Mouse (Mus musculus) layer of hippocampus, adult 2 months (tissue): ENCODE measurements around the gene Angpt4. TPM values are rescaled to one million over a fixed set of nuclear protein-coding genes. Genes with fewer than 3 reads are reported as not detected.

Experiments
- DNase-seq, 2 experiments: peaks; one replicate each; pipeline ENCODE4 v3.0.0; 2022; ENCODE audit warnings: low spot score in 2 of 2
- H3K27ac ChIP-seq: fragments of 200-600 bp; 2 replicates; pipeline ENCODE4 v1.8.1; 2022
- H3K4me3 ChIP-seq: fragments of 200-600 bp; 2 replicates; pipeline ENCODE4 v1.8.1; 2022; ENCODE audit warnings: mild to moderate bottlenecking
- CTCF ChIP-seq: fragments of 200-600 bp; conservative IDR thresholded peaks from 2 replicates; pipeline ENCODE4 v1.8.1; 2022; ENCODE audit warnings: antibody characterized with exemption, mild to moderate bottlenecking, moderate library complexity
- total RNA-seq, 2 experiments: library from RNA; stranded (reverse); gene quantifications; 2 replicates each; pipeline ENCODE4 v1.2.3; 2021

The Angpt4 gene
- total RNA-seq, 2 experiments from 2014 or later, result 0.20 TPM; not detected in 1

DNA sequence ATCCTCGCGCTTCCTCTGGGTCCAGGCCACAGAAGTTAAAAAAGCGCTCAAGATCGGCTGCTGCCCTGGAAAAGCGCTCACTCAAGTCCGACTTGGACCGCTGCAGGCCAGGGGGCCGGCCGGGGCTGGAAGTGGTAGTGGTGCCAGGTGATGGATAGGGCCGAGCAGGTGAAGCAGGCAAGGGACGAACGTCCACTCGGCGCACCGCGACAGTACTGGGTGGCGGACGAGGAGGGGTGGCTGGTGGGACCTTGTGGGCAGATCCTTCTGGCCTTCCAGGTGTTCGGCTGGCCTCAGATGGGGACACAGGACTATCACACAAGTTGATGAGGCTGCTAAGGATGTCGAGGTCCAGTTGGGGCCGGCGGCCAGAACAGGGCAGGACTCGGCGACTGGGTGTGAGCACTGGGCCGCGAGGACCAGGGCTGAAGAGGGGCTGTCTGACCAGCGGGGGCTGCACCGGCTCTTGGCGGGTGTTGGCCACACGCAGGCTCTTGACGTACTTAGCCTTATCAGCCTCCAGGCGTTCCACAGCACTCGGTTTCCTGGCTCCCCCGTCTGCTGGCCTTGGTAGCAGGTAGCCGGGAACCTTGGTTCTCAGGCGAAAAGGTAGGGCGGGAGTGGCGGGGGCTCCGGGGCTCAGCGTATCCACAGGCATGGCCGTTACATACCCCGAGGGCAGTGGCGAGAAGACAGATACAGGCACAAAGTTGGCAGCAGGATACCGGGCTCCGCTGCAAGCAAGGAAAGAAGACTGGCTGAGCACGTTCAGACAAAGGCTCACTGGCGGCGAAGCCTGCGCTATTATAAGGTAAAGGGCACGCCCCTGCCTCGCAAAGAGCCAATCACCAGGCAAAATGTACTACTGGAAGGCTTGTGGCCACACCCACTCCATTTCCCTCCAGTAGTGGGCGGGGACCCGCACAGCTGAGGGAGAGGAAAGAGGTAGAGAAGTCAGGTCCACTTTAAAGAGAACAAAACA lies 59.5 kb downstream of the Angpt4 start:
- peak; percentile 73 to 75 for DNase-seq
- Histone ChIP-seq H3K27ac (no peak overlapping the region), H3K4me3 (peak overlapping the region; percentile 45)
- TF ChIP-seq CTCF, result no peak

- no peak overlapping the region for H3K4me3 ChIP-seq
- no peak for DNase-seq
- TF ChIP-seq CTCF, result no peak
- no peak overlapping the region for H3K27ac ChIP-seq
Observed at GRCm38 (mm10) chr2:151971748-151972147, 60.7 kb downstream of the Angpt4 start.

- Histone ChIP-seq H3K4me3 (peak overlapping the region; percentile 32; the same call in 1 of the 2 replicates), H3K27ac (no peak overlapping the region)
- DNase-seq, result no peak
- no peak for TF ChIP-seq CTCF
Observed at GRCm38 (mm10) chr2:151972880-151973594, 62.0 kb downstream of the Angpt4 start.

GRCm38 (mm10) chr2:151973595-151974562 lies 62.9 kb downstream of the Angpt4 start:
- Histone ChIP-seq H3K4me3 (peak overlapping the region; percentile 32; the same call in 1 of the 2 replicates), H3K27ac (no peak overlapping the region)
- DNase-seq, result no peak
- TF ChIP-seq CTCF, result 0 out of 2 replicates have a peak, but pooled peaks have one; percentile 20

DNA sequence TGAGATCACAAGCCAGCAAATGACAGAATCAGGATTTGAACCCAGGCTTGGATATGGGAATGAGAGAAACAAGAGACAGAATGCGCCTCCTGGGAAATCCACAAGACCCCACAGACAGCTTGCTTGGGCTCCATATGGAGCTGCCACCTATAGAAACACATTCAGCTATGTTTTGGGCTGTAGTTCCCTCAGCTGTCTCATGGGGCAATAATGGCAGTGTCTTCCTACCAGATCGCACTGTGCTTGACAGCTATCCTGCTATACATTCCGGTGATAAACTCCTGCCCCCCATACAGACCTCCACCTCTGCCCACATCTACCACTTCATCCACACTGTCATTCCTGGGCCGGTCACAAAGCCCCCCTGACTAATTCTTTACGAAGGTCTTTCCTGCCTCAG lies 64.3 kb downstream of the Angpt4 start:
- no peak for DNase-seq
- no peak overlapping the region for H3K27ac ChIP-seq
- peak; percentile 51 for TF ChIP-seq CTCF
- H3K4me3 ChIP-seq, result no peak overlapping the region

DNA sequence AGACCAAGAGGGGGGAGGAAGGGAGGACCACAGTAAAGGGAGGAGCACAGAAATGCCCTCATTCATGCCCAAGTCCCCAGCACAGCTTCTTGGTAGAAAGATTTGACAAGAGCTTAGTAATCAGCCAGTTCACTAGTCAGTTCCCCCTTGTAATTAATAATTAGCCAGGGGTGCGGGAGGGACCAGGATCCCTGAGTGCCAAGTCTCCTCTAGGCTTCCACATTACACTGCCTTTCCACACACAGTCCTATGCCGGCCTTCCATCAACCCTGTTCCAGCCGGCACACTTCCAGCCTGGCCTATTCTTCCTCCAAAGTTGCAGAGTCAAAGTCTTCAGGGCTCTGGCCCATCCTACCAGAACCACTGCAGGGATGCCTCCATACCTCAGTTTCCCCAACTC lies 65.1 kb downstream of the Angpt4 start:
- DNase-seq, result no peak
- TF ChIP-seq CTCF, result no peak
- Histone ChIP-seq H3K4me3 (no peak overlapping the region), H3K27ac (no peak overlapping the region)

DNA sequence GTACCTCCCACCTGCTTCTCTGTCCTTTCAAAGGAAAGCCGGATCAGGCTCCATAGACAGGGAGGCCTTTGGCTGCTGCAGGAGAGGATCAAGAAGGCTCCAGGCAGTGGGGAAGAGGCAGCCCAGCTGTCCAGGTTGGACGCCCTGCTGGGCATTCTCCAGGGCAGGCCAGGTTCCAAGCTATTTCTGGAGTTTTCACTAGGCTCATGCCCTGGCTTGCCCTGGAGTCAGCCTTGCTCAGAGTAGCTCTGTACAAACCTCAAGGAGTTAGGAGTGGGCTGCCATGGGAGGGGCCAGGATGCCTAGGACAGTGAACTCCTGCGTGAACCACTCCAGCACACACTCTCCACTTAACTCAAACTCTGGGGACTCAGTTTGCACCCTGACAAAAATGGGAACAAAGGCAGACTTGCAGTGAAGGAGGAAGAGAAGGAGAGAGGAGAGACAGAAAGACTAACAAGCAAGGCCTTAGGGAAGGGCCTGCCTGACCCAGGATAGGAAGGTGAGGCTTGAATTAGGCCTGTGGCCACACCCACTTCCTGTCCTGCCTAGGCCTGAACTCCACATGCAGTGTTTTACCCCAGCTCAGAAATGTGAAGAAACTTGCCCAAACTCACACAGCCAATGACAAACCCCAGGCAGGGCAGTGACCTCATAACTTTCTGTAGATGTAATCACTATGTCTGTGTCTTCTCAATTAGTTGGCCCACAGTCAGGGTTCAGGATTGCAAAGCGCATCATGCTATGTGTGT lies 66.9 kb downstream of the Angpt4 start:
- no peak for TF ChIP-seq CTCF
- DNase-seq, result no peak
- no peak overlapping the region for H3K4me3 ChIP-seq
- H3K27ac ChIP-seq, result no peak overlapping the region

GRCm38 (mm10) chr2:151978494-151978893 lies 67.5 kb downstream of the Angpt4 start:
- Histone ChIP-seq H3K27ac (no peak overlapping the region), H3K4me3 (no peak overlapping the region)
- no peak for TF ChIP-seq CTCF
- no peak for DNase-seq

- peak; percentile 92 to 93 for DNase-seq
- no peak for TF ChIP-seq CTCF
- peak within 1 kb of the TSS; percentile 93 for H3K27ac ChIP-seq
- peak within 1 kb of the TSS; percentile 66 for H3K4me3 ChIP-seq
Observed at GRCm38 (mm10) chr2:151979470-151980354, 68.7 kb downstream of the Angpt4 start, which contains the start of gene Fam110a. Fam110a (minus strand) TSS chr2:151980219.

- DNase-seq, result no peak
- Histone ChIP-seq H3K4me3 (peak overlapping the region; percentile 66), H3K27ac (peak overlapping the region; percentile 93)
- TF ChIP-seq CTCF, result no peak
Observed at GRCm38 (mm10) chr2:151980355-151980693, 69.3 kb downstream of the Angpt4 start.

DNA sequence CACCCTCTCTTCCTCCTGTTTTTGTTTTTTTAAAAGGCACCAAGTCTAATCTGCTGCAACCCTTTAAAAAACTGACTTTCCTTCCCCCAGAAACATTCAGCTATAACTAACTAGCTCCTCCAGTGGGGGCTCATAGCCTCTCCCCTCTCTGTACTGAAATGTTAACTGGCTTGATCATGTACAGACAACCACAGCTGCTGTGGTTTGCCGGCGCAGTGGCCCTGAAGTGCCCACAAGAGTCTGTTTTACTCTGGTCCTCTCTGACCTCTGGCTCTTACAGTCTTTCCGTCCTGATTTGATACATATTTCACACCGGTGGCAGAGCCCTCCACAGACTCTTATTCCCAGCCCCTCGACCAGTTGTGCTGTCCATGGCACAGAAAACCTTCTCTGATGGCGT lies 70.3 kb downstream of the Angpt4 start:
- TF ChIP-seq CTCF, result no peak
- Histone ChIP-seq H3K4me3 (no peak overlapping the region), H3K27ac (no peak overlapping the region)
- no peak for DNase-seq
